Mouse (Mus musculus): ENCODE data around the gene Cmtm6.
"Not testable (repeated sequence)": the region's sequence is repeated elsewhere in the genome, so short reads cannot be mapped to it uniquely, and the experiment has no call there.

The Cmtm6 gene

DNA sequence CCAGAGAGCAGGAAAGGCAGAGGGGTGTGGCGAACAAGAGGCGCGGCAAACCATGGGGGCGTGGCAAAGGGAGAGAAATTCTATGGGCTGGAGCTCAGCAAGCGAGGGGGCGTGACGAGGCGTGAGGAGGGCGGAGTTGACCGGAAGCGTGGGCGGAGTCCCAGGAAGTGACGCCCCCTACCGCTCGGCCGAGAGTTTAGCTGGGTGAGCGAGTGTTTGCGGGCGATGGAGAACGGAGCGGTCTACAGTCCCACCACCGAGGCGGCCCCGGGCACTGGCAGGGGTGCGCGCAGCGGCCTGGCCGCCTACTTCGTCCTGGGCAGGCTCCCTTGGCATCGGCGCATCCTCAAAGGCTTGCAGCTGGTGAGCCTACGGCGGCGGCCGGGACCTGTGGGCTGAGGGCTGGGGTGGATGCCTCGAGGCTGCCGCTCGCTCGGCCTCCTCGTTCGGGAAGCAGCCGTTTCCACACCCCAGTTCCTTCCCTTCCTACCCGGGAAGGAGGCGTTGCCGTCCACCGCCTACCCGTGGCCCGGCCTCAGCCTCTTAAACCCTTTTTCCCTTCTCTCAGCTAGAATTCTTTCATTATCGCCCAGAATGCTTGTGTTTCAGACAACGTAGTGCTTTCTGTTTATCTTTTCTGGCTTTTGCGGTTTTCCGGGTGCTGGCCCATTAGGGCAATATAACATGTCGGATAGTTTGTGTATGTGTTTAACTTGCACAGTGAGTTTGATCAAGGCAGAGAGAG is at the start of gene Cmtm6:
Gene Cmtm6 (plus strand): TSS at position 106 of the 745 bp plus-strand sequence.
- DNase-seq (ENCODE audit: low spot score) = peak; percentile 91

- no peak for DNase-seq (ENCODE audit: low spot score)
These were observed 48.7 kb upstream of the Cmtm6 start for GRCm38 (mm10) chr9:114682193-114682592.

- DNase-seq (ENCODE audit: low spot score) = no peak
These were observed 44.7 kb upstream of the Cmtm6 start for GRCm38 (mm10) chr9:114686245-114686644.

DNA sequence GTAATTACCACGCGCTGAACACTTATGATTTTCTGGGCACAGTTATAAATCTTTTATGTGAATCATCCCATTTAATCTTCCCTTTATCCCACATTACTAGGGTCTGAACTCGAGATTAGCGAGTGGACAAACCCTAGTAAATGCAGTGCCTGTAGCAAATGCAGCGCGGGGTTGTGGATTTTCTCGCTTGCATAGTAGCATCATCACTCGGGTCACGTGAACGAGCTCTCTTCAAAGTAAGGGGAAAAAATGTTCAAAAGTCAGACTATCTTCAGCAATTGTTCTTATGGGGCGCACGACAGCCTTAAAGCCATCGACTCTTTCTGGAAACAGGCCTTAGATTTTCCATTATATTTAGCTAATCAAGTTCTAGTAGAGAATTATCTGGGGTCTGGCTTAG is 43.3 kb upstream of the Cmtm6 start:
- DNase-seq (ENCODE audit: low spot score) = no peak

- peak; percentile 91 for DNase-seq (ENCODE audit: low spot score)
These were observed 42.5 kb upstream of the Cmtm6 start, which contains the start of gene Dync1li1 for GRCm38 (mm10) chr9:114688252-114688952. Dync1li1 (plus strand) TSS chr9:114688790.

DNA sequence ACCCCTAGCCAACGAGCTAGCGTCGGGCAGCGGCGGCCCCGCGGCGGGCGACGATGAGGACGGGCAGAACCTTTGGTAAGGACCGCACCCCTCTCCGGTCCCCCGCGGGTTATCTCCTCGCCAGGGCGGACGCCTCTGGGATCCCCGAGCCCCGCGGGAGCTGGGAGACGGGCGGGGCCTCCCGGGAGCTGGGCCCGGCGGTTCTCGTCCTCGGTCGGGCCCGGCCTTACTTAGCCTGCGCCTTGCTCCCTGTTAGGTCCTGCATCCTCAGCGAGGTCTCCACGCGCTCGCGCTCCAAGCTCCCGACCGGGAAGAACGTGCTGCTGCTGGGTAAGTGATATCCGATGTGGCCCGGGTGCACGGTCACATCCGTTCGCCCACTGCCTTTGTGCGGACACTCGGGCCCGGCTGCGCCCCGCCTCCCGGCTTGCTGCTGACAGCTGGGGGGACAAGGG is 41.9 kb upstream of the Cmtm6 start:
- no peak for DNase-seq (ENCODE audit: low spot score)

DNA sequence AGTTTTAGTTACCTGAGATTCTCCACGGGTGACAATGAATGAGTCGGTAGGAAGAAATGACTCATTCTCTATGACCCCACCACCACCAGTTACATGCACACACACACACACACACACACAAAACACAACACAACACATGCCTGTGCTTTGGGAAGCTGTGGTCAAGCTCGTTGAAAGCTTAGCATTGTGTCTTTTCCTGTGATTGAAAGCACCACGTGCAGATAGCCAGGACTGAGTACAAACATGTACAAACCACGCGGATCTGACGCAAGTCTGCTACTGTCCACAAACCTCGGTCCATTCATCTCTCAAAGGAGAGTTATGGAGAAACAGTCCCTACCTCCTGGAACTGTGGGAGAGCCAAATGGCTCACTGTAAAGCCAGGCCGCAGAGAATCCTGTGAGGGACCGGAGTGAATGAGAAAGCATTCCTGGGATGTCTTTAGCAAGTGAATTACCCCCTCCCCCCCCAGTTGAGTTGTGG is 40.8 kb upstream of the Cmtm6 start:
- DNase-seq (ENCODE audit: low spot score) = no peak

GRCm38 (mm10) chr9:114691112-114691511 is 39.8 kb upstream of the Cmtm6 start:
- no peak for DNase-seq (ENCODE audit: low spot score)

GRCm38 (mm10) chr9:114695662-114696061 is 35.3 kb upstream of the Cmtm6 start:
- not testable (repeated sequence) for DNase-seq (ENCODE audit: low spot score)

DNA sequence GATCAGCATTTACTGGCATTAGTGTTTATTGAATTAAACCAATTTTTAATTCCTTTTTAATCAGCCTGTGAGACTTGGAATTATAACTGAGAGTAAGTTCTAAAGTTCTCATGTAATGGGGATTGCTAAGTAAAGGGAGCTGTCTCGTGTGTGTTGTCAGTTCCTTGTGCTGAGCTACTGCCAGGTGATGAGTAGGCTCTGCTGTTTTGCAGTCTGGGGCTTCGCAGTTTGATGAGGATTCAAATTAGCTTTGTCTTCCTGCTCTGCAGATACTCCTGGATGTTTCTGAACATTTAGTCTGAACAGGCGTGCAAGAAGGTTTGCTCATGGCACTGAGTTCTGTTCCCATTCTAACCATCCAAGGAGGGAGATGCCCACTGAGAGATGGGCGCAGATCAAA is 33.8 kb upstream of the Cmtm6 start:
- no peak for DNase-seq (ENCODE audit: low spot score)

DNA sequence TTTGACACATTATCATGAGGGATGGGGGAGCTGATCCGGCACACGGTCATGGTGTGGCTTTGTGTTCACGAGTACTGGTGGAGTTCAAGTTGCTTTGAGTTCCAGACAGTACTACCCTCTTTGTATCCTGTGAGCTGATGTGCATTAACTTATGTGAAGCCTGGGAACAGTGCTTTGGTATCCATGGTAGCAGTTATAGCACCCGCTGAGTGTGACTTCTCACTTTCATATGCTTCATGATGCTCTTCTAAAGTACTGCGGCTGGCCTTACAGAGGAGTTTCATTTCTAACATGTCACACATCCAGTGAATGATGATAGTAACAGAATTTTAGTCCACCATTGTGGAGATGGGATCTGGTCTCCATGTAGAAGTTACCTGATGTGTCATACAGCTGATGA is 33.0 kb upstream of the Cmtm6 start:
- no peak for DNase-seq (ENCODE audit: low spot score)

- DNase-seq (ENCODE audit: low spot score) = no peak
These were observed 31.7 kb upstream of the Cmtm6 start for GRCm38 (mm10) chr9:114699262-114699661.

GRCm38 (mm10) chr9:114699882-114700665 is 30.8 kb upstream of the Cmtm6 start:
- DNase-seq (ENCODE audit: low spot score) = no peak

DNA sequence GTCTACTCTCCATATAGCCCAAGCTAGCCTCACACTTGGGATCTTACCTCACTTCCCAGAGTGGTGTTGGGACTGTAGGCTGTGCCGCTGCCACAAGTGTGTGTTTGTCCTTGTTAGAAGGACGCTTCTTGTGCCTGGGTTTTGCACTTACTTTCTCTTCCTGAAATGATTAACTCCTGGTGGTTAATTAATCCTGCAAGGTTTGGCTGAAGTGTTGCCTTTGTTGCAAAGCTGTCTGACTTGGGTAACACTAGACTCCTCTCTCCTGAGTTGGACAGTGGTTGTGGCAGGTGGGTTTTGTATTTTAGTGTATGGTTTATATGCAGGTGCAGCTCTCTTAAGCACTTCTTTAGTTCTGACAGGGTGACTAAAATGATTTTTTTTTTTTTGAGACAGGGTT is 29.9 kb upstream of the Cmtm6 start:
- no peak for DNase-seq (ENCODE audit: low spot score)

DNA sequence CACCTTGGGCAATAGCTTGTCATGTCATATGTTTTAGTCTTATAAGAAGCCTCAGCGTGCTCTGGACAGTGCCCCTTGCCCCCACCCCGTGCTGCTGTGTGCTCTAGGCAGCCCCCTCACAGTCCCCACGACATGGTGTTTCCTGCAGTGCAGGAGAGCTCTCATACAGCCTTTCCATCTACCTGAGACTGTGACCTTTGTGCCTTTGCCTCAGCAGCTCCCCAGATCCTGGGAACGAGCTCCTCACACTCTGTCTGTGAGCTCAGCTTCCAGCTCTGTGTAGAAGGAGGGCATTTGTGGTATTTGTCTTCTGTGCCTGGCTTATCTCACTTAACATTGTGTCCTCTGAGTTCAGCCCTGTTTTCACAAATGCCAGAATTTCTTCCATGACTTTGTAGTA is 29.0 kb upstream of the Cmtm6 start:
- no peak for DNase-seq (ENCODE audit: low spot score)

- DNase-seq (ENCODE audit: low spot score) = no peak
These were observed 23.1 kb upstream of the Cmtm6 start for GRCm38 (mm10) chr9:114707805-114708204.

GRCm38 (mm10) chr9:114710345-114710744 is 20.6 kb upstream of the Cmtm6 start:
- no peak for DNase-seq (ENCODE audit: low spot score)

- DNase-seq (ENCODE audit: low spot score) = no peak
These were observed 17.4 kb upstream of the Cmtm6 start for GRCm38 (mm10) chr9:114713481-114713880.

GRCm38 (mm10) chr9:114716677-114717331 is 14.1 kb upstream of the Cmtm6 start:
- DNase-seq (ENCODE audit: low spot score) = no peak

DNA sequence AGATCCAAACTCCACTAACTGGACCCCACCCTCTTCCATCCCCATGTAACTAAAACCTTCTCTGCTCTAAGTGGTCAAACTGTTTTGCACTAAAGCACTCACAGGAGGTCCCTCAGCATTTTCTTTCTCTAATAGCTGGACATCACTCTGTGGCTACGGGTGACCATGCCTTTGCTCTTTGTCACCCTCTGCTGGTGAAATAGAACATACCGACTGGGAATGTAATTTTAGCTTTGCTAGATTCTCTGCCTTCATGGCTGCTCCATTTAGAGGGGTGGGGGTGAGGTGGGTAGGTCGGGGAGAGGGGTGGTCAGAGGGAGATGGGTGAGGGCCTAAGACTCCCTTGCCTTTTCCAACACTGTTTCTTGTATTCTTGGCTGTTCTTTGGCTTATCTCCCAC is 3.6 kb upstream of the Cmtm6 start:
- no peak for DNase-seq (ENCODE audit: low spot score)

- not testable (repeated sequence) for DNase-seq (ENCODE audit: low spot score)
These were observed 2.5 kb upstream of the Cmtm6 start for GRCm38 (mm10) chr9:114728432-114728831.

Measured in layer of hippocampus, adult 9-10 months (tissue).